Mouse (Mus musculus) left cerebral cortex, adult 11 months (tissue): Measurements from ENCODE around the gene Kansl2.
A peak's percentile ranks its signal among the peaks of the same experiment; 100 is the strongest.

Source experiments
- DNase-seq: peaks from one replicate; pipeline ENCODE4 v3.0.0; 2022; ENCODE audit warnings: low spot score

Kansl2 gene

GRCm38 (mm10) chr15:98533881-98534627 is at the start of gene Kansl2:
Gene Kansl2, minus strand, starts transcription at chr15:98534264.
- DNase-seq: peak; percentile 98

GRCm38 (mm10) chr15:98582996-98583395 is 48.9 kb upstream of the Kansl2 start:
- DNase-seq: no peak

GRCm38 (mm10) chr15:98582410-98582809 is 48.3 kb upstream of the Kansl2 start:
- DNase-seq: no peak

- peak; percentile 55 for DNase-seq
Observed at GRCm38 (mm10) chr15:98579795-98580464, 45.9 kb upstream of the Kansl2 start.

- no peak for DNase-seq
Observed at GRCm38 (mm10) chr15:98579310-98579709, 45.2 kb upstream of the Kansl2 start.

GRCm38 (mm10) chr15:98573293-98573692 is 39.2 kb upstream of the Kansl2 start:
- DNase-seq: no peak

- no peak for DNase-seq
Observed at GRCm38 (mm10) chr15:98570873-98571538, 36.9 kb upstream of the Kansl2 start, which contains the start of the genes Ccnt1 and 4930415O20Rik. Gene Ccnt1, minus strand, starts transcription at chr15:98570923. Gene 4930415O20Rik, plus strand, starts transcription at chr15:98571004.

GRCm38 (mm10) chr15:98569795-98570365 is 35.8 kb upstream of the Kansl2 start:
- DNase-seq: no peak

GRCm38 (mm10) chr15:98569216-98569615 is 35.2 kb upstream of the Kansl2 start:
- no peak for DNase-seq

- no peak for DNase-seq
Observed at GRCm38 (mm10) chr15:98568256-98569033, 34.4 kb upstream of the Kansl2 start.

GRCm38 (mm10) chr15:98567278-98568134 is 33.4 kb upstream of the Kansl2 start:
- peak; percentile 99 for DNase-seq

GRCm38 (mm10) chr15:98566973-98567277 is 32.9 kb upstream of the Kansl2 start:
- DNase-seq: no peak

GRCm38 (mm10) chr15:98557186-98557585 is 23.1 kb upstream of the Kansl2 start:
- no peak for DNase-seq

GRCm38 (mm10) chr15:98555881-98556280 is 21.8 kb upstream of the Kansl2 start:
- no peak for DNase-seq

- no peak for DNase-seq
Observed at GRCm38 (mm10) chr15:98552758-98553157, 18.7 kb upstream of the Kansl2 start.

GRCm38 (mm10) chr15:98546843-98547242 is 12.8 kb upstream of the Kansl2 start:
- DNase-seq: no peak

GRCm38 (mm10) chr15:98545151-98545550 is 11.1 kb upstream of the Kansl2 start:
- no peak for DNase-seq

- no peak for DNase-seq
Observed at GRCm38 (mm10) chr15:98543341-98543740, 9.3 kb upstream of the Kansl2 start.

GRCm38 (mm10) chr15:98541064-98541463 is 7.0 kb upstream of the Kansl2 start:
- DNase-seq: no peak

- DNase-seq: no peak
Observed at GRCm38 (mm10) chr15:98537923-98538322, 3.9 kb upstream of the Kansl2 start.
